Mouse (Mus musculus): ENCODE data around the gene Limch1. TPM values are rescaled to one million over a fixed set of nuclear protein-coding genes. Genes with fewer than 3 reads are reported as not detected.

Gene Limch1
- total RNA-seq, 1 experiment from 2014 or later = 0.12 TPM

- ATAC-seq (ENCODE audit: extremely low read depth, insufficient number of reproducible peaks, low FRiP score, poor library complexity, severe bottlenecking) = no peak
These were observed 152.6 kb downstream of the Limch1 start for GRCm38 (mm10) chr5:66898252-66898651.

DNA sequence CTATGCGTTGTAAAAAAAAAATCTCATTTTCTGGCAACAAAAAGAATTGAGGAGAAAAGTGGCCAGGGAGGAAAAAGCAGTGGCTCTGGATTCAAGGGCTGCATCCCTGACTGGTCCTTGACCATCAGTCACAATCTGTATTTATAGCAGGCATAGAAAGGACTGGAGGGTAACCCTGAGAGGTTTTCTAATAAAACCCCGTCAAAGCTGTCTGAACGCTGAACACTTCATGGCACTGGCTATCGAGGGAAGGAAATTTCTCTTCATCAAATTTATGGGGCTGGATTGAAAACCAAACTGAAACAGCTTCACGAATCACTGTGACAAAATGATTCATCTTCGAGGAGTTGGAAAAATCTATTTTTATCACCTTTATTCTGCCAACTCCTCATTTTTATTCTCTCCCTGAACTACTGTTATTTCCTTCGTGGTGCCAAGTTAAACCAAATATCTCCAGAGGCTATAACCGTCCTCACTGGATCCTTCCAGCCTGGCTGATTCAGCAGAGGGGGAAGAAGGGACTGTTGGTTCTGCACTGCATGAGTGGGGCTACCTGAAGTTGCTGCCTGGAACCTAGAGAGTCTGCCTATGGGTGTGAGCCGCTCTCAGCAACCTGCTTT is 153.3 kb downstream of the Limch1 start:
- no peak for ATAC-seq (ENCODE audit: extremely low read depth, insufficient number of reproducible peaks, low FRiP score, poor library complexity, severe bottlenecking)

- ATAC-seq (ENCODE audit: extremely low read depth, insufficient number of reproducible peaks, low FRiP score, poor library complexity, severe bottlenecking) = no peak
These were observed 155.5 kb downstream of the Limch1 start for GRCm38 (mm10) chr5:66901116-66901515.

GRCm38 (mm10) chr5:66904835-66905234 is 159.2 kb downstream of the Limch1 start:
- ATAC-seq (ENCODE audit: extremely low read depth, insufficient number of reproducible peaks, low FRiP score, poor library complexity, severe bottlenecking) = no peak

DNA sequence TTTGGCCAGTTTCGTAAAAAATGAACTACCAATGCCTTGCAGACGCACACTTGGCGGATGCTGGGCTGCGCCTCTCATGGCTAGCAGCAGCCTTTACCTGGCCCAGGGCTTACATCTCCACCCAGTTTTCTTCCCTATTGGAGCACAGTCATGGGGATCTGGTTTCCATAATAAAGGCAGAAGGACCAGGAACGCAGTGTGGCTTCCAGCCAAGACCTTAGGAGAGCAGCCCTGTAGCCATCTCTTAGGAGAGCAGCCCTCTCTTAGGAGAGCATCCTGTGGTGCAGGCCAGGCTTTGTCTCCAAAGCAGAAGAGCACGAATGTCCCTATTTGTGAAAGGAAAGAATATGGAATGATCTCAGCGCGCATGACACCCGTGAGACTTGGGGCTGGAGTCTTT is 163.3 kb downstream of the Limch1 start:
- no peak for ATAC-seq (ENCODE audit: extremely low read depth, insufficient number of reproducible peaks, low FRiP score, poor library complexity, severe bottlenecking)

DNA sequence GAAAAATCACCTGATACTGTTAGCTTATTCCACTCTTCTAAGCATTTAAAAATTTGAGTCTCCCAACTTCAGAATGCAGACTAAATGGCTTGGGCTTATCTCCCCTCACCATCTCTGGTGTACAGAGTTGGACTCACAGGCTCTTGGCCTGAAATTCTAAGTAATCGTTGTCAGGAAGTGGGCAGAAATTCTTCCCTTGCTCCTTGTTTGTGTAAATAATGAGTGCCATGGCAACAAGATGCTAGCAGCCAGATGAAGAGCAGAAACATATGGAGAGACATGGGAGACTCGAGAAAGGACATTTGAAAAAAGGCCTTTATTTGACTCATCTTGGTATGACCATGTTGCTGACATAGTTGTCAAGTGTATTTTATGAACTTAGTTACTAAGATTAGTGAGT is 164.3 kb downstream of the Limch1 start:
- ATAC-seq (ENCODE audit: extremely low read depth, insufficient number of reproducible peaks, low FRiP score, poor library complexity, severe bottlenecking) = no peak

GRCm38 (mm10) chr5:66910610-66911009 is 165.0 kb downstream of the Limch1 start:
- ATAC-seq (ENCODE audit: extremely low read depth, insufficient number of reproducible peaks, low FRiP score, poor library complexity, severe bottlenecking) = no peak

DNA sequence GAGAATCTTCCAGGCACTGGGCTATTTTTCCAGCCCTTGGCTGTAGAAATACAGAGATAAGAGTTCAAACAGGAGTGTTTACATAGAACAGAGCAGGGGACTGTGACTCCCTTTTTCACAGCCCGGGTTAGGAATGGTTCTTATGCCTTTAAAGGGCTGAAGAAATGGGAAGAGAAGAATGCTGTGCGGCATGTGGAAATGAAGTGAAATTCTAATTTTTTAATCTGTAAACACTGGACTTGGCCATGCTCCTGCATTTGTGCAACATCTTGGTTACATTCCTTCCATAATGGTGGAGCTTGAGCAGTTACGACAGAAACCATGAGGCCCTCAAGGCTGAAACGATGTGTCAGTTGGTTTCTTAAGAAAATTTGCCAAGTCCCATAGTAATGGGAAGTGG is 165.4 kb downstream of the Limch1 start:
- no peak for ATAC-seq (ENCODE audit: extremely low read depth, insufficient number of reproducible peaks, low FRiP score, poor library complexity, severe bottlenecking)

GRCm38 (mm10) chr5:66913791-66914190 is 168.2 kb downstream of the Limch1 start:
- no peak for ATAC-seq (ENCODE audit: extremely low read depth, insufficient number of reproducible peaks, low FRiP score, poor library complexity, severe bottlenecking)

- ATAC-seq (ENCODE audit: extremely low read depth, insufficient number of reproducible peaks, low FRiP score, poor library complexity, severe bottlenecking) = no peak
These were observed 172.0 kb downstream of the Limch1 start for GRCm38 (mm10) chr5:66917353-66918315.

DNA sequence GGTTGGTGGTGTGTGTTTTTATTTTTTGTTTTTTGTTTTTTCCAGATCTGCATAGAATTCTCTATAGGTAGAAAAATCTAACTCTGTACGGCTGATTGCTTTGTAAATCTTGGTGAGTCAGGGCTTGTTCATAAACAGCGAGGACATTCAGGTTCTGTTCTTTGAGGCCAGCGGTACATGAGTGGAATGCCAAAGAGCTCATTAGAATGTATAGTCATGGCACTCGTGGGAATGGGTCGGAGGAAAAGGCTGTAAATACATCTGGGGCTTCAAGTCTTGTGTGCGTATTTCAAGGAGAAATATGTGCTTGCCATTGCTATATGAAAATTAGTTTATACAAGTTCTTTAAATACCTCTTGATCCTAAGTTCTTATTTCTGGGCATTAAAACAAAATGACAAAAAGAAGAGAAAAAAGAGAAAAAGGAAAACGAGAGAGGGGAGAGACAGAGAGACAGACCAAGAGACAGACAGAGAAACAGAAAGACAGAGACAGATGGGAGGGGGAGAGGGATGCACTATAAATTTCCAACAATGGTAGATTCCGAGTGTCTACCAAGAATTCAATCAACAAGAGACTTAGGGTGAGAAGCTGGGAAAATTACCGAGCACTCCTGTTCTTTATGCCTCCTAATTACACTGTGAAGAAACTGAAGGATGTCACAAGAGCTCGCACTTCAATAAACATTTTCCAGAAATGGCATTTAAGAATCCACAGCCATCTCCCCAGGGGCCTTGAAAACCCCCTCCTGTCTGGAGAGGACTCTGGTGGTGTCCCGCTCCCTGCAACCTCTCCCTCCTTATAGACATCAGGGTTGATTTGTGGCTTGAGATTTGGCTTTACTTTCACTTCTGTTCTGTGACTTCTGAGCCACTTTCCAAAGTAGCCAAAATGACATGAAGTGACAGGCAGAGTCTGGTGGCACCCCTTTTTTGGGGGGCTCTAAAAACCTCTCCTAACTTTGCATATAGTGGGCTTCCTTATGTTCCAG is 173.0 kb downstream of the Limch1 start:
- no peak for ATAC-seq (ENCODE audit: extremely low read depth, insufficient number of reproducible peaks, low FRiP score, poor library complexity, severe bottlenecking)

GRCm38 (mm10) chr5:66922582-66922981 is 177.0 kb downstream of the Limch1 start:
- ATAC-seq (ENCODE audit: extremely low read depth, insufficient number of reproducible peaks, low FRiP score, poor library complexity, severe bottlenecking) = no peak

DNA sequence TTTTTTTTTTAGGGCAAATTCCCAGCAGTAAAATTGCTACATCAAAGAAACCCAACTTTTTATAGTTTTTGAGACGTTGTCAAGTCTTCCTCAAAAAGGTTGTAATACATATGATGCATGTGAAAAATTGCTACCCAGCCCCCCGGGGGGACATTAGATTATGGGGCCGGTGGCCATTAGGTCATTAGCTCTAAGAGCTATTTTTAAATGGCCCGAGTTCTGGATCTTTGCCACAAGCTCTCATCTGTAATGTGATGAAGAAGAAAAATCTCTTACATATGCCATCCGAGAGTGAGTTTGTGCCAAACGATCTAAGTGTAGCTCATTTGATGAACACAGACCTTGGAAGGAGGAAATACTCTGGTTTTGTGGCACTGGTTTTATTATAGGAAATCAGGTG is 183.7 kb downstream of the Limch1 start:
- ATAC-seq (ENCODE audit: extremely low read depth, insufficient number of reproducible peaks, low FRiP score, poor library complexity, severe bottlenecking) = no peak

GRCm38 (mm10) chr5:66933134-66933804 is 187.6 kb downstream of the Limch1 start:
- no peak for ATAC-seq (ENCODE audit: extremely low read depth, insufficient number of reproducible peaks, low FRiP score, poor library complexity, severe bottlenecking)

DNA sequence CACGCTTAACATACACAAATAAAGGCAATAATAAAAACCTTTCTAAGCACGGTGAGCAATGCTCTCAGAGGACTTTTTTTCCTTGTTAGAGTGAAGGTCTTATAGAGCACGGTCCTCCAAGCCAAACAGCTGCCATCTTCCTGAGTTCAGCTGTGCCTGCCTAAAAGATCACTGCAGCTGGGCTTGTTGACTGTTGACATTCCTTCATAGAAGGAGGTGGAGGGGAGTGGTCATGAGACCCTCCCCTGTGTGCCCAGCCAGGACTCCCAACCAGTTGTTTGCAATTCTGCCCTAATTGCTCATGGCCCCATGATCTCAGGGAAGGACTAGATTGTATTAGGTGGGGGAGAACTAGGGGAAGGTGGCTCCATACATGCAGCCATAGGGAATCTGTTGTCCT is 189.0 kb downstream of the Limch1 start:
- ATAC-seq (ENCODE audit: extremely low read depth, insufficient number of reproducible peaks, low FRiP score, poor library complexity, severe bottlenecking) = no peak

DNA sequence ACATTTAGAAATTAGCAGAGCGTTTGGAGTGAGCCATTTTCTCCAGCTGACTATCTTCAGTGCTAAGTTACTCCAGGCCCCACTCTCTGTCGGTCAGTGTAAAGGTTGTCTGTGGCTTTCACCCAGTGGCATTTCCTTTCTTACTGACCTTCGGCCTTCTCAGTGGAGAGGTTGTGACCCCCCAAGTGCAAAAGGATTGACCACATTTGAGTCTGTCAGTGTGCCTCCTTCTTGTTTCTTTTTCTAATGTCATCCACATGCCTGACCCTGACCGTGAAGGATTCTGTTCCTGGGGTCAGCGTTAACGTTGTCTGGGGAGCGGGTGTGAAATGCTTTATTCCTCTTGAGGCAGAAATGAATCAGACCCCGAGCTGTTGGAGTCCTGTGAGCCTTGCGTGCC is 191.7 kb downstream of the Limch1 start:
- ATAC-seq (ENCODE audit: extremely low read depth, insufficient number of reproducible peaks, low FRiP score, poor library complexity, severe bottlenecking) = no peak

- no peak for ATAC-seq (ENCODE audit: extremely low read depth, insufficient number of reproducible peaks, low FRiP score, poor library complexity, severe bottlenecking)
These were observed 196.3 kb downstream of the Limch1 start for GRCm38 (mm10) chr5:66941710-66942450.

DNA sequence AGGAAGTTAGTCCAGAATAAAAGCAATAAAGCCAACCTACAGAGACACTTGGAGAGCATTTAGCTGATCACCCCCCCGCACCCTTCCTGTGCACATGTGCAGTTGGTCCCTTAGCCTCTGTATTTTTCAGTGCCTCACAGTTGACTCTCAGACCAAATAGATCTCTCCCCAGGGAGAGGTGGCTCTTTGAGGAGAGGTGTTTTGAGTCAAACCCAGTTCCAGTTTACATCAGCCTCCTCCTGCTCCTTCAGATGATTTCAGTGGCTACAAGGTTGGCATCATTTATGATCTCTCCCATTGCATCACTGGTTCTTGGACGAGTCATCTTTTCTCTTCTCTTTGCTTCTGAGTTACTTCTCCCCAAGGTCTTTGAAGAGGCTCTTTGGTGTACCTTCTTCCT is 197.3 kb downstream of the Limch1 start:
- ATAC-seq (ENCODE audit: extremely low read depth, insufficient number of reproducible peaks, low FRiP score, poor library complexity, severe bottlenecking) = no peak

Data from neutrophil, adult 5-6 weeks (primary cell).